Mouse (Mus musculus): ENCODE data around the gene Jph4.

Jph4 gene

GRCm38 (mm10) chr14:55115846-55116245 lies 889 bp downstream of the Jph4 start:
- no peak for DNase-seq

GRCm38 (mm10) chr14:55114759-55115701 lies 1.7 kb downstream of the Jph4 start:
- peak in 1 of 2 experiments; percentile 33 for DNase-seq

GRCm38 (mm10) chr14:55113975-55114645 lies 2.6 kb downstream of the Jph4 start:
- DNase-seq: no peak

- no peak for DNase-seq
Observed at GRCm38 (mm10) chr14:55113351-55113974, 3.3 kb downstream of the Jph4 start.

- no peak for DNase-seq
Observed at GRCm38 (mm10) chr14:55111720-55112119, 5.0 kb downstream of the Jph4 start.

GRCm38 (mm10) chr14:55110076-55110475 lies 6.7 kb downstream of the Jph4 start:
- no peak for DNase-seq

GRCm38 (mm10) chr14:55109048-55109873 lies 7.5 kb downstream of the Jph4 start:
- no peak for DNase-seq

GRCm38 (mm10) chr14:55108202-55108870 lies 8.4 kb downstream of the Jph4 start:
- no peak for DNase-seq

GRCm38 (mm10) chr14:55106990-55107389 lies 9.7 kb downstream of the Jph4 start:
- no peak for DNase-seq

GRCm38 (mm10) chr14:55105836-55106809 lies 10.6 kb downstream of the Jph4 start, which contains the start of gene Ap1g2:
TSS of gene Ap1g2 (minus strand) at chr14:55106593.
- peak; percentile 87 to 88 for DNase-seq

- no peak for DNase-seq
Observed at GRCm38 (mm10) chr14:55105386-55105785, 11.3 kb downstream of the Jph4 start.

GRCm38 (mm10) chr14:55104365-55104764 lies 12.4 kb downstream of the Jph4 start:
- DNase-seq: no peak

- DNase-seq: no peak
Observed at GRCm38 (mm10) chr14:55102253-55102785, 14.4 kb downstream of the Jph4 start.

GRCm38 (mm10) chr14:55101592-55101991 lies 15.1 kb downstream of the Jph4 start:
- DNase-seq: peak in 1 of 2 experiments; percentile 64

- peak; percentile 55 to 62 for DNase-seq
Observed at GRCm38 (mm10) chr14:55098067-55098466, 18.7 kb downstream of the Jph4 start.

- DNase-seq: no peak
Observed at GRCm38 (mm10) chr14:55097646-55098045, 19.1 kb downstream of the Jph4 start.

- no peak for DNase-seq
Observed at GRCm38 (mm10) chr14:55096573-55097087, 20.1 kb downstream of the Jph4 start.

- DNase-seq: no peak
Observed at GRCm38 (mm10) chr14:55095671-55096070, 21.1 kb downstream of the Jph4 start.

GRCm38 (mm10) chr14:55095263-55095662 lies 21.5 kb downstream of the Jph4 start:
- no peak for DNase-seq

GRCm38 (mm10) chr14:55094704-55095231 lies 22.0 kb downstream of the Jph4 start, which contains the start of gene Thtpa:
TSS of gene Thtpa (plus strand) at chr14:55094784.
- DNase-seq: peak; percentile 78 to 85

Measured in kidney, adult 8-10 months (tissue).